Mouse (Mus musculus) subcutaneous adipose tissue, adult 2 months (tissue): ENCODE data around the gene Hibch. TPM values are rescaled to one million over a fixed set of nuclear protein-coding genes. Genes with fewer than 3 reads are reported as not detected.

Source experiments
- polyA plus RNA-seq: library from polyadenylated mRNA; depleted of rRNA; stranded (reverse); fragments of >200 nt; gene quantifications from 2 replicates; pipeline ENCODE4 v1.2.3, GENCODE M21; 2012; ENCODE audit warnings: low replicate concordance; rRNA removed

Hibch gene
- polyA plus RNA-seq, result 71.9 and 165 TPM in 2 replicates

GRCm38 (mm10) chr1:52844782-52845665 is at the start of gene Hibch:
Gene Hibch (plus strand): TSS chr1:52844929.

DNA sequence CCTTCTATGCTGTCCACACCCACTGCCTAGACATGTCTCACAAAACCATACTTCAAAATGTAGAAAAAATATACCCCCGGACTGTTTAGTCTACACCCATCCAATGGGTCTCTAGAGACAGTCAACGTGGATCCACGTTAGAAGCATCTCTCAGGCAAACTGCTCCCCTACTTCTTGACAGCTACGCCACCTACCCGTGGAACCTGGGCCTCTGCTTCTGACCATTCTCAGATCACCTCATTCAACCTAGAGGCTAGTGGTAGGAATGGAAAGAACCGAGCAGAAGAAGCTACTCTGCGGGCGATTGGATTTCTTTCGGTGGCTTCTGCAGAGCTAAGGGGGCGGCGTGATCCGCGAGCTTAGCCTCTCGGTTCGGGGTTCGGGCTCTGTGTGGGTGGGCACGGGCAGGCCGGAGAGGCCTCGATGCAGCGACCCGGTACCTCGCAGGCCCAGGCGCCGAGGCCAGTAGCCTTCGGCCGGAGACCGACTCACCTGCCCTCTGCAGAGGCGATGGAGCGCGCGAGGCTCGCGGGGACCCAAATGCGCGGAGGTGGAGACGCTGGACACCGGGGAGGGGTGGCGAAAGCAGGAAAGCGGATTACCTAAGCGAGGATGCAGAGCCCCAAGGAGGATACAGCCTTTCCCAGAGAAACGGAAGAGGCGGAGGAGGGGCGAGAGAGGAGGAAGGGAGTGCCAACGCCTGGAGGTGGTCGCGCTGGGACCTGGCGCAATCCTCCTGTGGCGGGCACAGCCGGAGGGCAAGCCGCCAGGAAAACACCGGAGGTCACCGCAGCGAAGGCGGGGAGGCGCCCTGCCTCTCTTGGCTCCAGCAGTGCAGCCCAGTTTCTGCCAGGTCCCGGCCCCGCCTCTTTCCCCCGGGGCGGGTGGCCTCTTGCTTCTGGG is 27.6 kb upstream of the Hibch start, which contains the start of gene Inpp1:
Gene Inpp1, minus strand, starts transcription at position 779 of the 903 bp plus-strand sequence.

Other genes with a start within 250 kb of the Hibch start
- gene Nemp2, start 214.2 kb upstream of the Hibch start, polyA plus RNA-seq, result 5.5 and 10.0 TPM in 2 replicates
- 6.2 and 11.2 TPM in 2 replicates for gene Mfsd6, start 117.5 kb upstream of the Hibch start, polyA plus RNA-seq
- gene Inpp1, start 27.2 kb upstream of the Hibch start, polyA plus RNA-seq, result 14.9 and 22.5 TPM in 2 replicates
- gene 1700019D03Rik, start 175.2 kb downstream of the Hibch start, polyA plus RNA-seq, result 2.7 and 3.2 TPM in 2 replicates
- gene Mstn, start 216.7 kb downstream of the Hibch start, polyA plus RNA-seq, result 0.04 and 0.21 TPM in 2 replicates